Mouse (Mus musculus): ENCODE measurements around the gene Tmem63a.

The Tmem63a gene

DNA sequence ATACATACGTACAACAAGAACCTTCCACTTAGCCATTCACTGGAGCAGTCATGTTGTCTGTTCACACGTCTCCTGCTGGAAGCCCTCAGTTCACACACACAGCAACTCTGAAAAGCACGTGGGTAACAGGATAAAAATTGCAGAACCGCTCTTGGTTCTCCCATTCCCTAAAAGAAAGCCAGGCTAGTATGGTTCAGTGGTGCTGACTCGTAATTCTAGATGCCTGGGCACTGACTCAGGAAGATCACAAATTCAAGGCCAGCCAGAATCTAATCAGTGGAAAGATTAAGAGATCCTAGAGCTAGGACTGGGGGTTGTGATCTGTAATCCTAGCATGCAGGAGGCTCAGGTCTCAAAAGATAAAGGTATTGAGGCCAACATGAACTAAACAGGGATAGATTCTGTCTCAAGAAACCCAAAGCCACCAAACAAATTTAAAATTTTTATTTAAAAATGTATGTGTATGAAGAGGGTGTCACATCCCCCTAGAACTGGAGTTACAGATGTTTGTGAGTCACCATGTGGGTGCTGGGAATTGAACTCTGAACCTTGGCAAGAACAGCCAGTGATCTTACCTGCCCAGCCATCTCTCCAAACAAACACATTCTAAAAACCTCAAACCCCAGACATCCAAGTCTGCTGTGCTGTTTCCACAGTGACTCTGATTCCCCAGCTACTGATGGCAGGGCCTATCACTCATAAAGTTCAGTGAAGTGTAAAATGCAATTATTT is 78.8 kb downstream of the Tmem63a start, which contains the start of gene Ephx1:
TSS of gene Ephx1 (minus strand) at position 149 of the 732 bp plus-strand sequence.
- CTCF ChIA-PET, result interaction anchor here in 1 of 4 experiments (0.5 kb wide), 1 partner anchor 17 kb away, joined by 6 read pairs; no protein-coding TSS in a partner anchor
- POLR2A ChIA-PET, result interaction anchor here in 1 of 4 experiments (0.7 to 0.8 kb wide), 2 partner anchors 108 to 325 kb away, joined by 3 to 5 read pairs; no protein-coding TSS in a partner anchor

DNA sequence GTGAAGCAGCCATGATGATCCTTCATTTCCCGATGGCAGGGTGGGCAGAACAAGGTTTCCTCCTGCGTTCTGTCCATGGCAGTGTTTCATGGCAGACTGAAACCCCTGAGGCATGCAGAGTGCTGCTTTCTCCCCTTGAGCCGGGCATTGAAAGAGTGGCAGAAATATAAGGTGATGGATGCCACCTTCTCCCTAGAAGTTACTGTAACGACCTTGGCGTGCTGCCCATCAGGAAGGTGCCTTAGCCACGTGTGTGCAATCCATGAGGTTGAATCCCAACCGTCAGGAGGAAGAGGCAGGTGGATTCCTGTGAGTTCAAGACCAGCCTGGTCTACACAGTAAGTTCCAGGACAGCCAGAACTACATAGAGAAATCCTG is 79.3 kb downstream of the Tmem63a start:
- CTCF ChIA-PET, result interaction anchor here in 3 of 4 experiments (0.6 to 1.7 kb wide), 11 partner anchors 11 to 509 kb away, joined by 3 to 28 read pairs (median 4); no protein-coding TSS in a partner anchor

DNA sequence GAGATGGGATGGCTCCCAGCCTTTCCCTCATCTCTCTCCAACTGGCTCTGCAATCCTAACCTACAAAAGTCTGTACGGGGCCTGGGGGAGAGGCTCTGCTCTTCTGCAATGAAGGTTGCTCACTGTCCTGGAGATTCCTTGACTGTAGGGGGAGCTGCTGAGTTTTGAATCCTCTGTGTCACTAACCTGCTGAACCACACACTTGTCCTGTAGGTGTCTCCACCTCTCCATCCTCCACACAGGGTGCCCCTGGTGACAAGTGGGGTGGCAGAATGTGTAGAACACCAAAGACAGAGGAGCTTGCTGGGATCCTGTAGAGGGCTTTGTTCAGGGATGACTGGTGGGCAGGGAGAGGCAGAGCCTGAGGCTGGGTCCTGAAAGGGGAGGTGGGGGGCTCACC is 80.1 kb downstream of the Tmem63a start:
- CTCF ChIA-PET, result interaction anchor here (0.5 to 1.7 kb wide), 49 partner anchors 9 to 524 kb away, joined by 3 to 28 read pairs (median 3); partner anchors contain the start of gene Pycr2 (in 1 of the 4)
- POLR2A ChIA-PET, result interaction anchor here in 3 of 4 experiments (0.5 to 2.0 kb wide), 6 partner anchors 13 to 451 kb away, joined by 3 to 5 read pairs (median 4); no protein-coding TSS in a partner anchor

More for the DNA sequence above, 79.3 kb downstream of the Tmem63a start:
- POLR2A ChIA-PET, result interaction anchor here in 1 of 4 experiments (0.8 to 2.0 kb wide), 2 partner anchors 17 to 42 kb away, joined by 4 to 5 read pairs; no protein-coding TSS in a partner anchor
